Mouse (Mus musculus) liver, embryonic 13.5 days (tissue): ENCODE measurements at regions not wholly inside any gene's neighbourhood (a gene's known extent, or its start where the extent isn't known, plus 50 kb on each side); places are given as distances from the start of the nearest gene placed in this dataset.

Experiments used
- ATAC-seq: fragments of 200-750 bp; cut with Nextera tagmentation; 2 replicates; pipeline ENCODE4 v1.8.0; 2017; ENCODE audit warnings: low read depth, mild to moderate bottlenecking, moderate number of reproducible peaks, moderate library complexity
- DNase-seq: peaks from one replicate; pipeline ENCODE4 v3.0.0; 2022
- H3K27ac ChIP-seq: fragments of 300-500 bp; sonication (generic); 2 replicates; pipeline ENCODE4 v1.5.1; 2015; ENCODE audit warnings: moderate library complexity, mild to moderate bottlenecking, inconsistent platforms
- H3K27me3 ChIP-seq: fragments of 300-500 bp; sonication (generic); 2 replicates; pipeline ENCODE4 v1.6.1; 2015; ENCODE audit warnings: mild to moderate bottlenecking, inconsistent platforms
- H3K36me3 ChIP-seq: fragments of 300-500 bp; sonication (generic); 2 replicates; pipeline ENCODE4 v1.6.1; 2015; ENCODE audit warnings: mild to moderate bottlenecking, inconsistent platforms
- H3K4me1 ChIP-seq: fragments of 300-500 bp; sonication (generic); replicated peaks from 2 replicates; pipeline ENCODE4 v1.6.1; 2015; ENCODE audit warnings: inconsistent platforms
- H3K4me2 ChIP-seq: fragments of 300-500 bp; sonication (generic); 2 replicates; pipeline ENCODE4 v1.6.1; 2015; ENCODE audit warnings: inconsistent platforms, mild to moderate bottlenecking, moderate library complexity
- H3K4me3 ChIP-seq: fragments of 300-500 bp; sonication (generic); replicated peaks from 2 replicates; pipeline ENCODE4 v1.5.1; 2015; ENCODE audit warnings: mild to moderate bottlenecking, inconsistent platforms
- H3K9ac ChIP-seq: fragments of 300-500 bp; sonication (generic); 2 replicates; pipeline ENCODE4 v1.6.1; 2015; ENCODE audit warnings: mild to moderate bottlenecking, inconsistent platforms
- H3K9me3 ChIP-seq: fragments of 300-500 bp; sonication (generic); replicated peaks from 2 replicates; pipeline ENCODE4 v1.6.1; 2016; ENCODE audit warnings: inconsistent platforms
- WGBS: fragments of 180-500 bp; shearing (Covaris S2); methylation state at CpG from one replicate; pipeline ENCODE4 v1.1.7; 2015; ENCODE audit not compliant: insufficient replicate concordance; 5-methylcytosine and 5-hydroxymethylcytosine counted together

- WGBS, result 68% methylated on average over 5 of the region's 5 CpGs
- Histone ChIP-seq H3K4me2 (no peak overlapping the region), H3K27ac (no peak overlapping the region), H3K4me1 (no peaks in the 10 kb centered on the region), H3K9me3 (no peaks in the 10 kb centered on the region), H3K4me3 (no peak overlapping the region), H3K27me3 (peaks cover 6% of the 10 kb centered on the region; the same call in 1 of the 2 replicates), H3K9ac (no peak overlapping the region), H3K36me3 (no peaks in the 10 kb centered on the region)
- ATAC-seq (no peak), DNase-seq (no peak)
These were observed 108.0 kb upstream of the Gm6657 start for GRCm38 (mm10) chr12:78086016-78086415.

DNA sequence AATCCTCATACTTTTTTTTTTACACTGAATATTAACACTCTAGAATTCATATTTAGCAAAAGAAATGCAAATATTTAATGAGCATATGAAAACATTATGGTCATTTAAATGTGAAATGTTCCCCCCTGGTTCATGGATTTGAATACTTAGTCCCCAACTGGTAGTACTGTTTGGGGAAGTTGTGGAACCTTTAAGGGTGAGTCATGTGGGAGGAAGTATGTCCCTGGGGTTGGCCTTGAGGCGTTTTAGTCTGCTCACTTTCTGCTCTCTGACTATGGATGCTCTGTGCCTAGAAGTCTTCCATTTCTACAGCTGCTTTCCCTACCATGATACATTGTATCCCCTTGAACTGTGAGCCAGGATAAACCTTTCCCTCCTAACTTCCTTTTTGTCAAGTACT lies 106.1 kb upstream of the Gm6657 start:
- DNase-seq (no peak), ATAC-seq (no peak)
- no peak overlapping the region for H3K4me2 ChIP-seq
- H3K9me3 ChIP-seq, result no peaks in the 10 kb centered on the region
- 15% methylated on average over 1 of the region's 1 CpGs for WGBS
- H3K4me1 ChIP-seq, result no peaks in the 10 kb centered on the region
- peaks cover 6% of the 10 kb centered on the region; the same call in 1 of the 2 replicates for H3K27me3 ChIP-seq
- H3K36me3 ChIP-seq, result no peaks in the 10 kb centered on the region
- no peak overlapping the region for H3K4me3 ChIP-seq
- H3K27ac ChIP-seq, result no peak overlapping the region
- no peak overlapping the region for H3K9ac ChIP-seq

DNA sequence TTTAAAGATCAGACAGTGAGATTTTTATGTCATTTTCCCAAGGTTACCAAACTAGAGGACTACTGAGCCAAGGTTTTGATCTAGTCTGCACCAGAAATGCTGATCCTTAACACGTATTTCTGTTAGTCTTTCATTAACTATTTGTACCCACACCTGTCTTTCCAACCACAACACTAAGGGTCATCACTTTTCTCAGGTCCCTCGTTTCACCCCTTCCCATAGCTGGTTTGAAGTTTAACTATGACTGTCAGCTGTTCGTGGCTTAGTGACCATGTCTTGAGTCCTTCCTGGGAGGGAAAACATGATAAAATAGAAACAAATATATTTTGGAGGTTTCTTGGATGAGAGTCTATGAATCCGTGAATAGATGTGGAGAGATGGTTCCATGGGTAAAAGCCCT lies 99.6 kb upstream of the Gm6657 start:
- 48% methylated on average over 4 of the region's 4 CpGs for WGBS
- Histone ChIP-seq H3K27me3 (peaks cover 5% of the 10 kb centered on the region; the same call in 1 of the 2 replicates), H3K9me3 (no peaks in the 10 kb centered on the region), H3K4me3 (no peak overlapping the region), H3K4me1 (no peaks in the 10 kb centered on the region), H3K4me2 (no peak overlapping the region), H3K9ac (no peak overlapping the region), H3K36me3 (no peaks in the 10 kb centered on the region), H3K27ac (no peak overlapping the region)
- DNase-seq, result no peak
- no peak for ATAC-seq

GRCm38 (mm10) chr12:78095352-78095751 lies 98.7 kb upstream of the Gm6657 start:
- Histone ChIP-seq H3K27me3 (no peaks in the 10 kb centered on the region), H3K9ac (no peak overlapping the region), H3K4me2 (no peak overlapping the region), H3K36me3 (no peaks in the 10 kb centered on the region), H3K9me3 (no peaks in the 10 kb centered on the region), H3K27ac (no peak overlapping the region), H3K4me3 (no peak overlapping the region), H3K4me1 (no peaks in the 10 kb centered on the region)
- no peak for ATAC-seq
- no peak for DNase-seq
- WGBS, result 54% methylated on average over 2 of the region's 2 CpGs

DNA sequence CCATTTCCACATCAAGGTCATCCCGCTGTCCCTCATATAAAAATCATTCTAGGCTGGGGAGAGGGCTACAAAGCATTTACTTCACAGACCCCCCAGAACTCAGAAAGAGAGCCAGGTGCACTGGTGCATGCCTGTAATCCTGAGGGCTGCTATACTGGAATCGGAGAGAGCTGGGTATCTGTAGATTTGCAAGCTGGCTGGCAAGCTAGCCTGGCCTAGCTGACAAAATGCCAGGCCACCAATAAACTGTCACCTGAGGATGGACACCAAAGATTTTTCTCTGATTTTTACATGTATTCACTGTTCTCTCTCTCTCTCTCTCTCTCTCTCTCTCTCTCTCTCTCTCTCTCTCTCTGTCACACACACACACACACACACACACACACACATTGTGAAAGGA lies 98.1 kb upstream of the Gm6657 start:
- DNase-seq (no peak), ATAC-seq (no peak)
- Histone ChIP-seq H3K36me3 (no peaks in the 10 kb centered on the region), H3K4me1 (no peaks in the 10 kb centered on the region), H3K9me3 (no peaks in the 10 kb centered on the region), H3K4me3 (no peak overlapping the region), H3K27me3 (no peaks in the 10 kb centered on the region), H3K4me2 (no peak overlapping the region), H3K9ac (no peak overlapping the region), H3K27ac (no peak overlapping the region)
- 61% methylated on average over 2 of the region's 2 CpGs for WGBS

GRCm38 (mm10) chr12:78097119-78097518 lies 96.9 kb upstream of the Gm6657 start:
- no peak overlapping the region for H3K9ac ChIP-seq
- no peak overlapping the region for H3K27ac ChIP-seq
- H3K4me1 ChIP-seq, result no peaks in the 10 kb centered on the region
- no peaks in the 10 kb centered on the region for H3K9me3 ChIP-seq
- H3K4me3 ChIP-seq, result no peak overlapping the region
- ATAC-seq (no peak), DNase-seq (no peak)
- H3K27me3 ChIP-seq, result no peaks in the 10 kb centered on the region
- 44% methylated on average over 1 of the region's 1 CpGs for WGBS
- H3K36me3 ChIP-seq, result no peaks in the 10 kb centered on the region
- no peak overlapping the region for H3K4me2 ChIP-seq

GRCm38 (mm10) chr12:78097692-78098091 lies 96.3 kb upstream of the Gm6657 start:
- ATAC-seq (no peak), DNase-seq (no peak)
- no peak overlapping the region for H3K27ac ChIP-seq
- 63% methylated on average over 2 of the region's 2 CpGs for WGBS
- no peak overlapping the region for H3K4me3 ChIP-seq
- no peaks in the 10 kb centered on the region for H3K27me3 ChIP-seq
- H3K4me1 ChIP-seq, result no peaks in the 10 kb centered on the region
- no peaks in the 10 kb centered on the region for H3K36me3 ChIP-seq
- H3K9ac ChIP-seq, result no peak overlapping the region
- no peaks in the 10 kb centered on the region for H3K9me3 ChIP-seq
- no peak overlapping the region for H3K4me2 ChIP-seq

DNA sequence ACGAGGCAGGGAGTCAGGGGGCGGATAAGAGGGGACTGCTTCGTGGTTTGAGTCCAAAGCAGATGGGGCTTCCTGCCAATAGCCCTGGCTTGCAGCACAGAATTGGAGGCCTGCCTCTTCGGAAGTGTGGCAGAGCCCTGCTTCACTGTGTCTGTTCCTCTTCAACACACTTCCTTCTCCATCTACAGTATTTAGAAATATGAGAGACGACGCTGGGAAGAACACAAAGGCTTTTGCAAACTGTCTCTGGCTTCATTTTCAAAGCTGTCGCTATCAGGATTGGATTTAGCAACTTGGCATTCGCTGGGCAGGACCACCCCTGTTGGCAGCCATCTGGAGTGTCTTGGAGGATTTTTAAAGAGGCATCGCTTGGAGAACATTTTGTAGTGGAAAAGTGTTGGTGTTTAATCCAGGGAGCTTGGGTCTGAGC lies 95.3 kb upstream of the Gm6657 start:
- no peaks in the 10 kb centered on the region for H3K4me1 ChIP-seq
- 34% methylated on average over 9 of the region's 9 CpGs for WGBS
- H3K9ac ChIP-seq, result no peak overlapping the region
- H3K4me2 ChIP-seq, result no peak overlapping the region
- no peak overlapping the region for H3K27ac ChIP-seq
- H3K36me3 ChIP-seq, result no peaks in the 10 kb centered on the region
- ATAC-seq (no peak), DNase-seq (no peak)
- H3K4me3 ChIP-seq, result no peak overlapping the region
- H3K27me3 ChIP-seq, result no peaks in the 10 kb centered on the region
- H3K9me3 ChIP-seq, result no peaks in the 10 kb centered on the region

- Histone ChIP-seq H3K27ac (no peak overlapping the region), H3K4me3 (no peak overlapping the region), H3K9ac (no peak overlapping the region), H3K27me3 (no peaks in the 10 kb centered on the region), H3K9me3 (no peaks in the 10 kb centered on the region), H3K4me2 (no peak overlapping the region), H3K36me3 (no peaks in the 10 kb centered on the region), H3K4me1 (no peaks in the 10 kb centered on the region)
- ATAC-seq (no peak), DNase-seq (no peak)
- whole genome bisulfite sequencing, result 48% methylated on average over 4 of the region's 4 CpGs
These were observed 94.3 kb upstream of the Gm6657 start for GRCm38 (mm10) chr12:78099761-78100160.

DNA sequence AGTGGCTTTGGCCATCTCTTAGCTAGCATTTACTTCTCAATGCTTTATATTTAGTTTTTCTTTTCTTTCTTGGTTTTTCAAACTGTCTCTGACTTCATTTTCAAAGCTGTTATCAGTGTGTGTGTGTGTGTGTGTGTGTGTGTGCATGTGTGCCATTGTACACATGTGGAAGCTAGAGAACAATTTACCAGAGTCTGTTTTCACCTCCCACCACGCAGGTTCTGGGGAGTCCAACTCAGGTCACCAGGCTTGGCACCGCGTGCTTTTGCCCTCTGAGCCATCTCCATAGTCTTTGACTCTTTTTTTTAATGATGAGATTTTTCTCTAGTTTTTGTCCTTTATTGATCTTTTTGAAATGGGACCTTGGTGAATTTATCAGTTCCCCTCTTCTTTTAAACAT lies 93.3 kb upstream of the Gm6657 start:
- DNase-seq (no peak), ATAC-seq (no peak)
- 66% methylated on average over 3 of the region's 3 CpGs for WGBS
- Histone ChIP-seq H3K4me3 (no peak overlapping the region), H3K4me2 (no peak overlapping the region), H3K27me3 (no peaks in the 10 kb centered on the region), H3K4me1 (no peaks in the 10 kb centered on the region), H3K36me3 (no peaks in the 10 kb centered on the region), H3K27ac (no peak overlapping the region), H3K9me3 (no peaks in the 10 kb centered on the region), H3K9ac (no peak overlapping the region)

DNA sequence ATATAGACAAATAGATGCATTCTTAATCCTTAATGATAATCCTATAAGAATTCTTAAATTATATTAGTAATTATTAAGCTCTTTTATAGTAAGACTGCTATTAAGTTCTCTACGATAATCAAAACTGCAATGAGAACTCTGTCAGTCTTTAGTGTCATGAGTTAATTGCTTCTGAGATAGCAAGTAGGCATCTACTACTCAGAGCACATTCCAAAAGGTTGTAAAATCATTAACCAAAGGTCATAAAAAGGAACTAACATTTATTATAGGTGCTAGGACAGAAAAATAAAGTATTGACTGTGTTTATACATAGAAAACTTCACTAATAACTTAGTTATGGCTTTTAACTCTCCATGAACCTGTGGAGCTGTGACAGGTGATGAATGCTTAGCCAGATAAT lies 84.1 kb upstream of the Gm6657 start:
- no peaks in the 10 kb centered on the region for H3K9me3 ChIP-seq
- H3K4me2 ChIP-seq, result no peak overlapping the region
- no peak overlapping the region for H3K9ac ChIP-seq
- H3K27me3 ChIP-seq, result no peaks in the 10 kb centered on the region
- no peaks in the 10 kb centered on the region for H3K4me1 ChIP-seq
- H3K36me3 ChIP-seq, result no peaks in the 10 kb centered on the region
- 58% methylated on average over 1 of the region's 1 CpGs for WGBS
- no peak overlapping the region for H3K27ac ChIP-seq
- ATAC-seq, result no peak
- no peak overlapping the region for H3K4me3 ChIP-seq
- no peak for DNase-seq

- no peak overlapping the region for H3K27ac ChIP-seq
- no peaks in the 10 kb centered on the region for H3K4me1 ChIP-seq
- ATAC-seq, result no peak
- no peak for DNase-seq
- no peaks in the 10 kb centered on the region for H3K9me3 ChIP-seq
- no peak overlapping the region for H3K4me3 ChIP-seq
- 40% methylated on average over 1 of the region's 1 CpGs for WGBS
- H3K9ac ChIP-seq, result no peak overlapping the region
- H3K4me2 ChIP-seq, result no peak overlapping the region
- no peaks in the 10 kb centered on the region for H3K27me3 ChIP-seq
- H3K36me3 ChIP-seq, result no peaks in the 10 kb centered on the region
These were observed 75.9 kb upstream of the Gm6657 start for GRCm38 (mm10) chr12:78118131-78118530.
